Mouse (Mus musculus): ENCODE measurements at regions not wholly inside any gene's neighbourhood (a gene's known extent, or its start where the extent isn't known, plus 50 kb on each side); places are given as distances from the start of the nearest gene placed in this dataset.

- Histone ChIP-seq H3K27ac (no peak overlapping the region), H3K9ac (replicated peaks; ENCODE audit: low read length) (no peak overlapping the region), H3K27me3 (ENCODE audit: insufficient read depth, low read length) (no peaks in the 10 kb centered on the region), H3K36me3 (ENCODE audit: insufficient read depth, low read length) (no peaks in the 10 kb centered on the region), H3K4me1 (ENCODE audit: insufficient read depth, low read length) (no peaks in the 10 kb centered on the region), H3K4me3 (ENCODE audit: low read length) (no peak overlapping the region), H3K9me3 (ENCODE audit: low read length) (no peaks in the 10 kb centered on the region), H3K4me2 (ENCODE audit: low read depth, low read length) (no peak overlapping the region)
- 62% methylated on average over 3 of the region's 3 CpGs for WGBS
- no peak for TF ChIP-seq CTCF (IDR thresholded peaks at IDR 0.05; ENCODE audit: low read depth)
- no peak for DNase-seq (ENCODE audit: low spot score)
- ATAC-seq = no peak
Observed at GRCm38 (mm10) chr5:85403519-85403918, 661.9 kb downstream of the Cenpc1 start.

DNA sequence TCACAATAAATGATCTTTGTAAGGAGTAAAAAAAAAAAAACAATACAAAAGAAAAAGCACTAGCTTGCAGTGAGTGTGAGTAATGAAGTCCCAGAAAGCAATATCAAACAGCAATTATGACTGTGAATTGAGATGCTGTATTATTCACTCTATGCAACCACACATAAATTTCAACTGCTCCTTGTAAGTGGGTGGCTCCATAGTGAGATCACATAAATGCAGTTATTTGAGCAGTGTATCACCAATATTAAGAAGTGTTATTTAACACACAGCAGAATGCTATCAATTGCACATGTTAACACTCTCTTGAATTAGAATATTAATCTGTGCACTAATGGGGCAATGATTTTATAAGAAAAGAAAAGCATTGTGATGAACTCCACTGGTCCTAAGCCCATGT is 705.0 kb downstream of the Cenpc1 start:
- no peak for ATAC-seq
- Histone ChIP-seq H3K27ac (no peak overlapping the region), H3K4me2 (ENCODE audit: low read depth, low read length) (no peak overlapping the region), H3K4me3 (ENCODE audit: low read length) (no peak overlapping the region), H3K9me3 (ENCODE audit: low read length) (no peaks in the 10 kb centered on the region), H3K9ac (replicated peaks; ENCODE audit: low read length) (no peak overlapping the region), H3K27me3 (ENCODE audit: insufficient read depth, low read length) (no peaks in the 10 kb centered on the region), H3K36me3 (ENCODE audit: insufficient read depth, low read length) (no peaks in the 10 kb centered on the region), H3K4me1 (ENCODE audit: insufficient read depth, low read length) (no peaks in the 10 kb centered on the region)
- no peak for TF ChIP-seq CTCF (IDR thresholded peaks at IDR 0.05; ENCODE audit: low read depth)
- no peak for DNase-seq (ENCODE audit: low spot score)

DNA sequence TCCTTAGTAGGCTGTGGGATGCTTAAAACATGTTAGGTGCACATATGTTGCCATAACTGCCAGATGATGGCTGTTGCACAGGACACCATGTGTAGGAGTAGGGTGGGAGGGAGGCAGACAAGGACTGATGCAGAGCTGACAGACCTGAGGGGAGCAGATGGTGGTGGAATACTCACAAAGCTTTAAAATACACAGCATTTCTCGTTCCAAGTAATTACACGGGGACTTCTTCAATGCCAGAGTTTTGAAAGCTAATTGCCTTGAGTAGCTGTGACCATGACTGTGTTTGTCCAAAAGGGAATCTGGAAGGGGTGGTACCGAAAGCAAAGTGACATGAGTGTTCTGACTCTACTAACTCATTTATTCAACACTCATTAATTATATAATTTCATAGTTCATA is 718.6 kb downstream of the Cenpc1 start:
- TF ChIP-seq CTCF (IDR thresholded peaks at IDR 0.05; ENCODE audit: low read depth) = no peak
- DNase-seq (ENCODE audit: low spot score) (peak; percentile 71), ATAC-seq (peak; percentile 87)
- WGBS = 40% methylated on average over 3 of the region's 3 CpGs
- Histone ChIP-seq H3K27ac (no peak overlapping the region), H3K4me3 (ENCODE audit: low read length) (no peak overlapping the region), H3K4me2 (ENCODE audit: low read depth, low read length) (no peak overlapping the region), H3K36me3 (ENCODE audit: insufficient read depth, low read length) (no peaks in the 10 kb centered on the region), H3K9ac (replicated peaks; ENCODE audit: low read length) (no peak overlapping the region), H3K4me1 (ENCODE audit: insufficient read depth, low read length) (no peaks in the 10 kb centered on the region), H3K9me3 (ENCODE audit: low read length) (no peaks in the 10 kb centered on the region), H3K27me3 (ENCODE audit: insufficient read depth, low read length) (no peaks in the 10 kb centered on the region)

- peak; percentile 30 for DNase-seq (ENCODE audit: low spot score)
- no peak for TF ChIP-seq CTCF (IDR thresholded peaks at IDR 0.05; ENCODE audit: low read depth)
- Histone ChIP-seq H3K4me2 (ENCODE audit: low read depth, low read length) (0 out of 2 replicates have a peak overlapping the region, but pooled peaks have one; percentile 7), H3K9me3 (ENCODE audit: low read length) (no peaks in the 10 kb centered on the region), H3K4me3 (ENCODE audit: low read length) (no peak overlapping the region), H3K4me1 (ENCODE audit: insufficient read depth, low read length) (no peaks in the 10 kb centered on the region), H3K27ac (no peak overlapping the region), H3K9ac (replicated peaks; ENCODE audit: low read length) (no peak overlapping the region), H3K36me3 (ENCODE audit: insufficient read depth, low read length) (no peaks in the 10 kb centered on the region), H3K27me3 (ENCODE audit: insufficient read depth, low read length) (no peaks in the 10 kb centered on the region)
- 0 out of 2 replicates have a peak, but pooled peaks have one; percentile 25 for ATAC-seq
- 51% methylated on average over 7 of the region's 7 CpGs for WGBS
Observed at GRCm38 (mm10) chr5:85346066-85346649, 719.2 kb downstream of the Cenpc1 start.

GRCm38 (mm10) chr5:85341383-85341782 is 724.0 kb downstream of the Cenpc1 start:
- Histone ChIP-seq H3K4me1 (ENCODE audit: insufficient read depth, low read length) (no peaks in the 10 kb centered on the region), H3K4me3 (ENCODE audit: low read length) (no peak overlapping the region), H3K9ac (replicated peaks; ENCODE audit: low read length) (no peak overlapping the region), H3K36me3 (ENCODE audit: insufficient read depth, low read length) (no peaks in the 10 kb centered on the region), H3K27ac (no peak overlapping the region), H3K9me3 (ENCODE audit: low read length) (no peaks in the 10 kb centered on the region), H3K4me2 (ENCODE audit: low read depth, low read length) (no peak overlapping the region), H3K27me3 (ENCODE audit: insufficient read depth, low read length) (no peaks in the 10 kb centered on the region)
- peak; percentile 12; the same call in 1 of the 2 replicates for ATAC-seq
- peak; percentile 44 for DNase-seq (ENCODE audit: low spot score)
- 39% methylated on average over 4 of the region's 4 CpGs for WGBS
- TF ChIP-seq CTCF (IDR thresholded peaks at IDR 0.05; ENCODE audit: low read depth) = no peak

GRCm38 (mm10) chr5:85337643-85338458 is 727.5 kb downstream of the Cenpc1 start:
- ATAC-seq (peak; percentile 51; the same call in 1 of the 2 replicates), DNase-seq (ENCODE audit: low spot score) (peak; percentile 69)
- H3K4me3 ChIP-seq (ENCODE audit: low read length) = no peak overlapping the region
- no peaks in the 10 kb centered on the region for H3K9me3 ChIP-seq (ENCODE audit: low read length)
- no peaks in the 10 kb centered on the region for H3K4me1 ChIP-seq (ENCODE audit: insufficient read depth, low read length)
- no peaks in the 10 kb centered on the region for H3K36me3 ChIP-seq (ENCODE audit: insufficient read depth, low read length)
- no peak overlapping the region for H3K27ac ChIP-seq
- no peak for TF ChIP-seq CTCF (IDR thresholded peaks at IDR 0.05; ENCODE audit: low read depth)
- 36% methylated on average over 8 of the region's 8 CpGs for WGBS
- no peak overlapping the region for H3K9ac ChIP-seq (replicated peaks; ENCODE audit: low read length)
- no peaks in the 10 kb centered on the region for H3K27me3 ChIP-seq (ENCODE audit: insufficient read depth, low read length)
- H3K4me2 ChIP-seq (ENCODE audit: low read depth, low read length) = no peak overlapping the region

- no peak overlapping the region for H3K4me3 ChIP-seq (ENCODE audit: low read length)
- TF ChIP-seq CTCF (IDR thresholded peaks at IDR 0.05; ENCODE audit: low read depth) = no peak
- WGBS = 92% methylated on average over 1 of the region's 1 CpGs
Observed at GRCm38 (mm10) chr5:85336944-85337343, 728.4 kb downstream of the Cenpc1 start.

More at GRCm38 (mm10) chr5:85336944-85337343, 728.4 kb downstream of the Cenpc1 start:
- no peaks in the 10 kb centered on the region for H3K36me3 ChIP-seq (ENCODE audit: insufficient read depth, low read length)
- H3K4me2 ChIP-seq (ENCODE audit: low read depth, low read length) = no peak overlapping the region
- no peak overlapping the region for H3K9ac ChIP-seq (replicated peaks; ENCODE audit: low read length)
- no peak for ATAC-seq
- H3K4me1 ChIP-seq (ENCODE audit: insufficient read depth, low read length) = no peaks in the 10 kb centered on the region
- H3K27ac ChIP-seq = no peak overlapping the region
- no peaks in the 10 kb centered on the region for H3K9me3 ChIP-seq (ENCODE audit: low read length)
- DNase-seq (ENCODE audit: low spot score) = no peak
- H3K27me3 ChIP-seq (ENCODE audit: insufficient read depth, low read length) = no peaks in the 10 kb centered on the region
